Mouse (Mus musculus): ENCODE data around the gene Rgs11. TPM values are rescaled to one million over a fixed set of nuclear protein-coding genes. Genes with fewer than 3 reads are reported as not detected.

The Rgs11 gene
- polyA plus RNA-seq, 1 experiment = 28.9 TPM

- no peak for DNase-seq (ENCODE audit: low read depth)
These were observed 28.4 kb downstream of the Rgs11 start for GRCm38 (mm10) chr17:26231156-26231555.

GRCm38 (mm10) chr17:26232863-26233262 lies 30.1 kb downstream of the Rgs11 start:
- no peak for DNase-seq (ENCODE audit: low read depth)

GRCm38 (mm10) chr17:26234386-26234785 lies 31.6 kb downstream of the Rgs11 start:
- DNase-seq (ENCODE audit: low read depth) = no peak

- DNase-seq (ENCODE audit: low read depth) = no peak
These were observed 32.5 kb downstream of the Rgs11 start for GRCm38 (mm10) chr17:26235077-26235815.

DNA sequence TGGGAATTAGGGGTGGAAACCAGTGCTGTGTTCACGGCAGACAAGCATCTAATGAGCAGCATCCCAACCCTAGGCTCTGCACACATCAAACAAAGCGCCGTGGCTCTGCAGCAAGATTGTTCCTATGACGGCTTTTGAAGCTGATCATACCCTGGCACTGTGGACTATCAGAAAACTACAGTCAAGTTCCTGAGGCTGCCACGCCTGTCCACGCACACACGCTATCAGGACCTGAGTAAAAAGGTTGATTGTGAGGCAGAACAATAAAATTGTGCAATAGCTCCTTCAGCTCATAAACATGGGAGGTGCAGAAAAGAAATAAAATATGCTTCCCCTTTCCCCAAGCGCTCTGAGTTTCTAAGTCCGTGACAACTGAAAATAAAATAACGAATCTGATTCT lies 34.9 kb downstream of the Rgs11 start:
- no peak for DNase-seq (ENCODE audit: low read depth)

- DNase-seq (ENCODE audit: low read depth) = no peak
These were observed 36.8 kb downstream of the Rgs11 start for GRCm38 (mm10) chr17:26239551-26239950.

- DNase-seq (ENCODE audit: low read depth) = no peak
These were observed 37.5 kb downstream of the Rgs11 start for GRCm38 (mm10) chr17:26240120-26240790.

DNA sequence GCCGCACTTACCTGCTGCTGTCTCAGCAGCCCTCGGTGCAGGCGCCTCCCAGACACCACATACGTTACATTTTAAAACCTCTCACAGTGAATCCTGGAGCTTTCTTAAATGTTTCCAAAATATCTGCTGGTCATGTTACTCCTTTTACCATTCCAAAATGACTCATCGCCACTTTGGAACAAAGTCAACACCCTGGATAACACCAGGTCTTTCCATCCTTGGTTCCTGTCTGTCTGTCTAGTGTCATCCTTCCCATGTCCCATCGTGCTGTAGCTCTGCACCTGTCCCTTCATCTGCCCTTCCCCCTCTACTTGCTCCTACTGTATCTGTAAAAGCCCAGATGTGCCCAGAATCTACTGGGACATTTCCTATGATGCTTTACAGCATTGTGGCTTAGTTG lies 38.2 kb downstream of the Rgs11 start:
- DNase-seq (ENCODE audit: low read depth) = no peak

DNA sequence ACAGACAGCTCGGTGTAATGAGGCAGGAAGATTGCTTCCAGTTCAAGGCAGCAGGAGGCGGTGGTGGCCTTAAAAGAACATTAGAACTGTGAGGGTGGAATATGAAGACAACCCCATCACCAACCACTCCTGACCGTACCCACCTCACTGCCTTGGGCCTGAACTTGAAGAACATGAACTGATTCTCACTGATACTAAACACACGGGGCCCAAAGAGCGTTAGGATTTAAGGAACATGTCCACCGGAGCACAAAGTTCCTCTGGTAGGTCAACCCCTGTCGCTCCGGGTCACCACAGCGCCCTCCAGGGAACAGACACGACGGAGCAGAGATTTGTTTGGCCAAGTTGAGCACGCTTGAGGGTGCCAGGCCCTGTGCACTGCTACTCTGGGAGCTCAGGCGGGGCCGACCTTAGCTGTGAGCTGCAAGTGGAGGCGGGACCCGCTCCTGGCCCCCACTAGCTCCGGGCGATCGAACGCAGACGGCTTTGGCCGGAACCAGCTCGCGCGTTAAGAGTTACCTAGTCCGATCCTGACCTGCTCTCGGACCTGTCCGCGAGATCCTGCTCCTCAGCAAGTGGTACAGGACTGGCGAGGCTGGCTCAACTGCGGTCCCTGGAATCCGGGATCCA lies 40.8 kb downstream of the Rgs11 start:
- DNase-seq (ENCODE audit: low read depth) = no peak

GRCm38 (mm10) chr17:26244101-26244841 lies 41.5 kb downstream of the Rgs11 start, which contains the start of gene Fam234a:
TSS of gene Fam234a (minus strand) at chr17:26244242.
- DNase-seq (ENCODE audit: low read depth) = no peak

DNA sequence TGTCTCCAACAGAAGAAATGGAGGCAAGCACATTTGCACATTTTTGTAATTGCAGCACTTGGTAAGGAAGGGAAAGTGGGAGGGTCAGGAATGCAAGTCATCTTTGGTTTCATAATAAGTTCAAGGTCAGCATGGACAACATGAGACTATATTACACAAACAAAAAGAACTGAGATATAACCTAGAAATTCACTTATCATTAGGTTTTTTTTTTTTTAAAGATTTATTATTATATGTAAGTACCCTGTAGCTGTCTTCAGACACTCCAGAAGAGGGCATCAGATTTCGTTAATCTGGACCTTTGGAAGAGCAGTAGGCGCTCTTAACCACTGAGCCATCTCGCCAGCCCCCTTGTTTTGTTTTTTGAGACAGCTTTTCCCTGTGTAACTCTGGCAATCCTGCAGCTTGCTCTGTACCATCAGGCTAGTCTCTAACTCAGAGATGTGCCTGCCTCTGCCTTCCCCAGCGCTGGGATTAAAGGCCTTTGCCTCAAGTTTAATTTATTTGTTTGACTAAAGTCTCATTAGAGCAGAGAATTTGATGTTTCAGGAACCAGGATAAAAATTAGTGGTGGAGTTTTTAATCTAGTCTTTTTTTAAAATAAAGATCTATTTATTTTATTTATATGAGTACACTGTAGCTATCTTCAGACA lies 49.3 kb downstream of the Rgs11 start:
- no peak for DNase-seq (ENCODE audit: low read depth)

- DNase-seq (ENCODE audit: low read depth) = no peak
These were observed 49.9 kb downstream of the Rgs11 start, which contains the start of gene Luc7l for GRCm38 (mm10) chr17:26252539-26253251. TSS of gene Luc7l (plus strand) at chr17:26252896.

GRCm38 (mm10) chr17:26253399-26253798 lies 50.6 kb downstream of the Rgs11 start:
- DNase-seq (ENCODE audit: low read depth) = no peak

- no peak for DNase-seq (ENCODE audit: low read depth)
These were observed 52.6 kb downstream of the Rgs11 start for GRCm38 (mm10) chr17:26255313-26255712.

Other genes with a start within 250 kb of the Rgs11 start
- 27.6 and 28.1 TPM in 2 replicates for gene Capn15, start 217.2 kb upstream of the Rgs11 start, polyA plus RNA-seq (2012; rRNA removed)
- gene Rab11fip3, start 133.4 kb upstream of the Rgs11 start, polyA plus RNA-seq (2012; rRNA removed) = 29.9 and 35.0 TPM in 2 replicates
- 24.3 and 24.4 TPM in 2 replicates for gene Decr2, start 112.6 kb upstream of the Rgs11 start, polyA plus RNA-seq (2012; rRNA removed)
- 7.2 and 9.4 TPM in 2 replicates for gene Nme4, start 107.3 kb upstream of the Rgs11 start, polyA plus RNA-seq (2012; rRNA removed)
- 65.0 and 70.0 TPM in 2 replicates for gene Tmem8, start 89.7 kb upstream of the Rgs11 start, polyA plus RNA-seq (2012; rRNA removed)
- 75.3 and 86.7 TPM in 2 replicates for gene Mrpl28, start 79.5 kb upstream of the Rgs11 start, polyA plus RNA-seq (2012; rRNA removed)
- 16.8 and 19.5 TPM in 2 replicates for gene Axin1, start 64.3 kb upstream of the Rgs11 start, polyA plus RNA-seq (2012; rRNA removed)
- 0.15 TPM in 1 of 2 replicates, not detected in the other for gene Pdia2, start 3.9 kb upstream of the Rgs11 start, polyA plus RNA-seq (2012; rRNA removed)
- gene Arhgdig, start 4.8 kb downstream of the Rgs11 start, polyA plus RNA-seq (2012; rRNA removed) = 3.2 and 3.3 TPM in 2 replicates
- 67.7 and 87.0 TPM in 2 replicates for gene Fam234a, start 41.3 kb downstream of the Rgs11 start, polyA plus RNA-seq (2012; rRNA removed)
- gene Luc7l, start 49.9 kb downstream of the Rgs11 start, polyA plus RNA-seq (2012; rRNA removed) = 22.4 and 23.9 TPM in 2 replicates
- gene Neurl1b, start 211.9 kb downstream of the Rgs11 start, polyA plus RNA-seq (2012; rRNA removed) = 7.2 and 13.0 TPM in 2 replicates